Mouse (Mus musculus): ENCODE results near the gene Lrch4. TPM values are rescaled to one million over a fixed set of nuclear protein-coding genes. Genes with fewer than 3 reads are reported as not detected.

Lrch4 gene
- polyA plus RNA-seq (2015; fragmentation: Nextera tagmentation; extraction: Ambion mirVana) = 34.2 and 42.6 TPM in 2 replicates

DNA sequence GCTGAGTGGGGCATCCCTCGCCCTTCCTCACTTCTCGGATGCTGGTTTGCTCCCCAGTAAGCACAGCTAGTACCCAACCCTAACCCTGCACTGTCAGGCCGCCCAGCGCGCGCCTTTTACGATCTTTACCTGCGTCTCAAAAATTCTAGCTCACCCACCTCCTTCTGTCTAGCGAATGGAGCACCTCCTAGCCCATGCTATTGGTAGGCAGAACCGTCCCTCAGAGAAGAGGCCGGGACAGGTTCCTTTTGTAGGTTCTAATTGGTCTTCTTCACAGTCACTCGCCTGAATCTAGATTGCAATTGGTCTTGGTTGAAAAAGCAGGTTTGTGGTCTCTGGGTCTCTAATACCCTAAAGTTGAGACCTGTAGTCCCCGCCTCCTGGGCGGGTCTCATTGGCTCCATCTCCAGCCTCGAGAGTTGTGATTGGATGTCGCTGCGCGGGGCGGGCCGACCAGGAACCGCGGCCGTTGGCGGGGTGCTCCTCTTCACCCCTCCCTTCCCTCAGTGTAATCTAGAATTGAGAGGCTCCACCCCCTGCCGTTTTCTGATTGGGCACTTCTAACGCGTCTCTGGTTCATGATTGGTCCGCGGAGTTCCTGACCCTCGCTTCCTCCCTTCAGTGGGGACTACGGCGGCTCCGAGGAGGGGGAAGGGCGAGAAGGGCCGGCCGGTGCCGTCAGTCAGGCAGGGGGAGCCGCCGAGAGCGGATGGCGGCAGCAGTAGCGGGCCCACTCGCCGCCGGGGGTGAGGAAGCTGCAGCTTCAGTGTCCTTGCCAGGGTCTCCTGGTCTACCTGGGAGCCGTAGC is at the start of gene Lrch4, which contains the start of the genes Fbxo24 and Gm20605:
Gene Lrch4 (plus strand): TSS at position 624 of the 808 bp plus-strand sequence.
Gene Fbxo24 (minus strand): TSS at position 505 of the 808 bp plus-strand sequence.
Gene Gm20605 (plus strand): TSS at position 678 of the 808 bp plus-strand sequence.
- peaks cover 2% of the 10 kb centered on the region for H3K36me3 ChIP-seq (ENCODE audit: control insufficient read depth, insufficient read depth, low read length)
- no peaks in the 10 kb centered on the region for H3K27me3 ChIP-seq (ENCODE audit: control insufficient read depth, insufficient read depth, low read depth, low read length)
- H3K4me2 ChIP-seq (ENCODE audit: low read depth, low read length) = peak within 1 kb of the TSS; percentile 71
- peak within 1 kb of the TSS; percentile 91 for H3K4me3 ChIP-seq (ENCODE audit: low read length)
- no peaks in the 10 kb centered on the region for H3K9me3 ChIP-seq (ENCODE audit: control insufficient read depth, low read length)
- 0% methylated on average over 45 of the region's 46 CpGs for WGBS
- H3K9ac ChIP-seq (ENCODE audit: low read length) = peak within 1 kb of the TSS; percentile 87
- peak; percentile 97 for ATAC-seq (ENCODE audit: low read depth)
- peaks cover 37% of the 10 kb centered on the region for H3K4me1 ChIP-seq (replicated peaks; ENCODE audit: control insufficient read depth, insufficient read depth, low read length)
- H3K27ac ChIP-seq (ENCODE audit: low read length) = peak within 1 kb of the TSS; percentile 99

DNA sequence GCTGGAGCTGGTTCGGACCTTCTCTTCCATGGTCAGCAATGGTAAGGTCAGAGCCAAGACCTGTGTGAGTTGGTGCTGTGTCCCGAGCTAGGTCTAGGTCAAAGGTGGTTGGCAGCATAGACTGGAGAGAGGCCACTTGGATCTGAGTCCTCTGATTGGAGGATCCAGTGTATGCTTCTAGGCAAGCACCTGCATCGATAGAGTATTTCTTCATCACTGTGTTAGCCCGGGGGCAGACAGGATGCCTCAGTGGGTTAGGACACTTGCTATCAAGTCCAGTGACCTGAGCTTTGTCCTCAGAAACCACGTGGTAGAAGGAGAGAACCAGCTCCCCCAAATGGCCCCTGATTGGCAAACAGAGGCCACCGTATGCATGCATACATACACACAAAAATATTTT is 48.7 kb upstream of the Lrch4 start:
- H3K36me3 ChIP-seq (ENCODE audit: control insufficient read depth, insufficient read depth, low read length) = no peaks in the 10 kb centered on the region
- H3K4me3 ChIP-seq (ENCODE audit: low read length) = no peak overlapping the region
- no peak overlapping the region for H3K9ac ChIP-seq (ENCODE audit: low read length)
- 74% methylated on average over 6 of the region's 6 CpGs for WGBS
- H3K4me1 ChIP-seq (replicated peaks; ENCODE audit: control insufficient read depth, insufficient read depth, low read length) = peaks cover 6% of the 10 kb centered on the region; the same call in 1 of the 2 replicates
- no peak overlapping the region for H3K4me2 ChIP-seq (ENCODE audit: low read depth, low read length)
- ATAC-seq (ENCODE audit: low read depth) = no peak
- no peak overlapping the region for H3K27ac ChIP-seq (ENCODE audit: low read length)
- peaks cover 3% of the 10 kb centered on the region; the same call in 1 of the 2 replicates for H3K27me3 ChIP-seq (ENCODE audit: control insufficient read depth, insufficient read depth, low read depth, low read length)
- no peaks in the 10 kb centered on the region for H3K9me3 ChIP-seq (ENCODE audit: control insufficient read depth, low read length)

DNA sequence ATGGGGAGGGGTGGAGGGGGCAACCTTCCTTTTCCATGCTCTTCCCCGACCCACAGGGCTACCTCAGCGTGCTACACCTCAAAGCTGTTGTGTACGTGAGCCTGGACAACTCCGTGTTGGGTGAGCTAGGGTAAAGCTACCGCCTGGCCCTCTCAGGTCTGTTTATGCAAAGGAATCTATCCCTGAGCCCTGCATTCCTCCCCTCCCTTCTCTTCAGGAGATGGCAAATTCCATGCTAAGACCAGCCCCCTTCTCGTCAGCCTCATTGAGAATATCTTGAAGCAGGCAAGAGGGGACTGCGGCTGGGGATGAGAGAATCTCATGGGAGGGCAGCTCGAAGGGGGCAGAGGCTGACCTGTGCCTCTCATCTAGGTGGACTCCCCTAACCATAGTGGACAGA is 46.2 kb upstream of the Lrch4 start:
- Histone ChIP-seq H3K27ac (ENCODE audit: low read length) (no peak overlapping the region), H3K36me3 (ENCODE audit: control insufficient read depth, insufficient read depth, low read length) (no peaks in the 10 kb centered on the region), H3K4me1 (replicated peaks; ENCODE audit: control insufficient read depth, insufficient read depth, low read length) (peaks cover 6% of the 10 kb centered on the region; the same call in 1 of the 2 replicates), H3K27me3 (ENCODE audit: control insufficient read depth, insufficient read depth, low read depth, low read length) (peaks cover 3% of the 10 kb centered on the region; the same call in 1 of the 2 replicates), H3K4me3 (ENCODE audit: low read length) (no peak overlapping the region), H3K4me2 (ENCODE audit: low read depth, low read length) (no peak overlapping the region), H3K9me3 (ENCODE audit: control insufficient read depth, low read length) (no peaks in the 10 kb centered on the region), H3K9ac (ENCODE audit: low read length) (no peak overlapping the region)
- WGBS = 25% methylated on average over 8 of the region's 8 CpGs
- peak; percentile 33; the same call in 1 of the 2 replicates for ATAC-seq (ENCODE audit: low read depth)

DNA sequence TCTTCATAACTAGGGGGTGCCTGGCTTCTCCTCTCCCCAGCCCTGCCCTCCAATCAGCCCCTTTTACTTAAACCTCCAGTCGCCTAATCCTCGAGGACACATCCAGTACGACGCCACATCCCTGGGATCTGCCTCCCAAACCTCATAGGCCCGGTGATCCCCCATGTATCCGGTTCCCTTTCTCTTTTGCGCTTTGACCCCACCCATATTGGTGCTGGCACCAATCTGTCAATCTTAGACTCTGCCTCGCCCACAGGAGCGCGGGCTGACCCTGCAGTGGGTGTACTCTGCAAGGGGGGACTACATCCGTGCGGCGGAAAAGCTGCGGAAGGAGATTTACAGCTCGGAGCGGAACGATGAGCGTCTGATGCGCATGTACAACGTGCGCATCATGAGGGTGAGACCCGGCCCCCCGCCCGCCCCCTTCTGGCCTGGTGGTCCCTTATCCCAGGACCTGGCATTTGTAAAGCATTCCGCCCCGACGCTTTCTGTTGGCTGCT is 45.2 kb upstream of the Lrch4 start:
- Histone ChIP-seq H3K27ac (ENCODE audit: low read length) (no peak overlapping the region), H3K4me3 (ENCODE audit: low read length) (peak overlapping the region; percentile 43), H3K9ac (ENCODE audit: low read length) (peak overlapping the region; percentile 53), H3K9me3 (ENCODE audit: control insufficient read depth, low read length) (no peaks in the 10 kb centered on the region), H3K4me1 (replicated peaks; ENCODE audit: control insufficient read depth, insufficient read depth, low read length) (peaks cover 6% of the 10 kb centered on the region; the same call in 1 of the 2 replicates), H3K27me3 (ENCODE audit: control insufficient read depth, insufficient read depth, low read depth, low read length) (peaks cover 3% of the 10 kb centered on the region; the same call in 1 of the 2 replicates), H3K36me3 (ENCODE audit: control insufficient read depth, insufficient read depth, low read length) (no peaks in the 10 kb centered on the region), H3K4me2 (ENCODE audit: low read depth, low read length) (peak overlapping the region; percentile 59)
- peak; percentile 65 for ATAC-seq (ENCODE audit: low read depth)
- WGBS = 11% methylated on average over 27 of the region's 27 CpGs

DNA sequence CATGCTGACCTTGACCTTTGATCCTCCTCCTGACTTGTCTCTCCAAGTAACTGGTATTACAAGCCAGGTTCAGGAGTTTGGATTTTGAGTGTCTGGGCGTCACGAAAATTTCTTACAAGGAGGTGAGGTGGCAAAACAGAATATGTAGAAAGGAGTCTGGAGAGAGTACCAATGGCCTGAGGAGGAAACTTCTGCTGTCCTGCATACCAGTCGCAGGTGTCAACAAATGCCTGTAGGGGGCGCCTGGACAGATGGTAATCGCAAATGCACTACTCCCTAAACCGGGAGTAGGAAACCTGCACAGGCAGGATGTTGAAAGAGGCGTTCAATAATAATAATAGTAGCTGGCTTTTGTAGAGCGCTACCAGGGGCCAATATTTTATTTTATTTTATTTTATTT is 43.9 kb upstream of the Lrch4 start:
- H3K4me2 ChIP-seq (ENCODE audit: low read depth, low read length) = no peak overlapping the region
- no peak for ATAC-seq (ENCODE audit: low read depth)
- H3K27ac ChIP-seq (ENCODE audit: low read length) = no peak overlapping the region
- H3K36me3 ChIP-seq (ENCODE audit: control insufficient read depth, insufficient read depth, low read length) = no peaks in the 10 kb centered on the region
- no peaks in the 10 kb centered on the region for H3K9me3 ChIP-seq (ENCODE audit: control insufficient read depth, low read length)
- H3K4me3 ChIP-seq (ENCODE audit: low read length) = no peak overlapping the region
- H3K9ac ChIP-seq (ENCODE audit: low read length) = no peak overlapping the region
- peaks cover 6% of the 10 kb centered on the region; the same call in 1 of the 2 replicates for H3K4me1 ChIP-seq (replicated peaks; ENCODE audit: control insufficient read depth, insufficient read depth, low read length)
- WGBS = 27% methylated on average over 8 of the region's 8 CpGs
- peaks cover 3% of the 10 kb centered on the region; the same call in 1 of the 2 replicates for H3K27me3 ChIP-seq (ENCODE audit: control insufficient read depth, insufficient read depth, low read depth, low read length)

DNA sequence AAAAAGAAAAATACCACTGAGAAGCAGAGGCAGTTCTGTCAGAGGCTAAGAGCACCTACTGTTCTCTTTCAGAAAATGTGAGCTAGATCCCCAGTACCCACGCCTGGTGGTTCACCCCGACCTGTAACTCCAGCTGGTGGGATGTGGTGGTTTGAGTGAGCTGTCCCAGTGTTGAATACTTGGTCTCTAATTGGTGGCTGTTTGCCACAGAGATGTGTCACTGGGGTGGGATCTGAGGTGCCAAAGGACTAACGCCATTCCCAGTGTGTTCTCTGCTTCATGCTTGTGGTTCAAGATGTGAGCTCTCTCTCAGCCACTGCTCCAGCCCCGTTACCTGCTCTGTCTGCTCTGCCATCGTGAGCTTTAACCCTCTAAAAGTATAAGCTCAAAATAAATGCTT is 38.4 kb upstream of the Lrch4 start:
- WGBS = 74% methylated on average over 5 of the region's 5 CpGs
- no peaks in the 10 kb centered on the region for H3K27me3 ChIP-seq (ENCODE audit: control insufficient read depth, insufficient read depth, low read depth, low read length)
- no peak overlapping the region for H3K4me2 ChIP-seq (ENCODE audit: low read depth, low read length)
- H3K4me3 ChIP-seq (ENCODE audit: low read length) = no peak overlapping the region
- H3K27ac ChIP-seq (ENCODE audit: low read length) = no peak overlapping the region
- H3K9me3 ChIP-seq (ENCODE audit: control insufficient read depth, low read length) = no peaks in the 10 kb centered on the region
- H3K36me3 ChIP-seq (ENCODE audit: control insufficient read depth, insufficient read depth, low read length) = no peaks in the 10 kb centered on the region
- H3K4me1 ChIP-seq (replicated peaks; ENCODE audit: control insufficient read depth, insufficient read depth, low read length) = no peaks in the 10 kb centered on the region
- no peak overlapping the region for H3K9ac ChIP-seq (ENCODE audit: low read length)
- no peak for ATAC-seq (ENCODE audit: low read depth)

DNA sequence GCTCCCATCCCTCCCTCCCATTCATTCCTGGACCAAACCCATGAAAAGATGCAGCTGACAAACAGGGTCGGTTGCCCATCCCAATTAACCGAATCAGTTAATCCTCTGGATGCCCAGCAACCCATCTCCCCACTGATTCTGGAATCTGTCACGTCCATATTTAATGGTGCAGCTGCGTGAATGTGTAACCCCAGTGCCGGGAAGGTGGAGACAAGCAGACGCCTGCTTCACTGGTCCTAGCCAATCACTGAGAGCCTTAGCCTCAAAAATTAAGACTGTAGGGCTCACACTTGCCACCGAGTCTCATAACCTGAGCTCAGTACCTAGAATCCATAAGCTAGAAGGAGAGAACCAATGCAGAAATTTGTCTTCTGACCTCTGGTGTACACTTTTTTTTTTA is 33.0 kb upstream of the Lrch4 start:
- H3K27ac ChIP-seq (ENCODE audit: low read length) = no peak overlapping the region
- H3K27me3 ChIP-seq (ENCODE audit: control insufficient read depth, insufficient read depth, low read depth, low read length) = no peaks in the 10 kb centered on the region
- no peak overlapping the region for H3K9ac ChIP-seq (ENCODE audit: low read length)
- ATAC-seq (ENCODE audit: low read depth) = no peak
- peaks cover 13% of the 10 kb centered on the region for H3K4me1 ChIP-seq (replicated peaks; ENCODE audit: control insufficient read depth, insufficient read depth, low read length)
- 81% methylated on average over 7 of the region's 7 CpGs for WGBS
- H3K36me3 ChIP-seq (ENCODE audit: control insufficient read depth, insufficient read depth, low read length) = no peaks in the 10 kb centered on the region
- H3K4me2 ChIP-seq (ENCODE audit: low read depth, low read length) = no peak overlapping the region
- no peak overlapping the region for H3K4me3 ChIP-seq (ENCODE audit: low read length)
- H3K9me3 ChIP-seq (ENCODE audit: control insufficient read depth, low read length) = no peaks in the 10 kb centered on the region

DNA sequence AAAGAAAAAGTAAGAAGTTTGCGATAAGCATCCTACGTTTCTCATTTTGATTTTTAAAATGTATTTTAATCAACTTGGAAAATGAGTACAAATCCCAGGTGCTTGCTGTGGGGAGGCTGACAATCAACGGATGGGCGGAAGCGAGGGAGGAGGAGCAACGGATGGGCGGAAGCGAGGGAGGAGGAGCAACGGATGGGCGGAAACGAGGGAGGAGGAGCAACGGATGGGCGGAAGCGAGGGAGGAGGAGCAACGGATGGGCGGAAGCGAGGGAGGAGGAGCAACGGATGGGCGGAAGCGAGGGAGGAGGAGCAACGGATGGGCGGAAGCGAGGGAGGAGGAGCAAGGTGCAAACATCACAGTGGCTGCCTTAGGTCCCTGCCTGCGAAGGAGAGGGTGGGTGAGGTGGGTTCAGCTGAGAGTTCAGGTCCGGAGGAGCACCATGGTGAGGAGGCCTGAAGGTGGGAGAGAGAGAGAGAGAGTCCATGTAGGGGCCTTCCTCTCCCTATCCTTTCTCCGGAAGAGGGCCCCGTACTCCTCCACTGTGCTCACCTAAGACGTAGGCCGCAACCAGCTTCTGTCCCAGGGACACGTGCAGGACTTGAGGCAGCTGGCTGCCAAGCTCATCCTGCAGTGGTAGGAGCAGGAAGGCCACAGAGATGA is 32.2 kb upstream of the Lrch4 start:
- Histone ChIP-seq H3K4me3 (ENCODE audit: low read length) (peak overlapping the region; percentile 15; the same call in 1 of the 2 replicates), H3K36me3 (ENCODE audit: control insufficient read depth, insufficient read depth, low read length) (no peaks in the 10 kb centered on the region), H3K27ac (ENCODE audit: low read length) (no peak overlapping the region), H3K4me1 (replicated peaks; ENCODE audit: control insufficient read depth, insufficient read depth, low read length) (peaks cover 13% of the 10 kb centered on the region), H3K27me3 (ENCODE audit: control insufficient read depth, insufficient read depth, low read depth, low read length) (no peaks in the 10 kb centered on the region), H3K9me3 (ENCODE audit: control insufficient read depth, low read length) (no peaks in the 10 kb centered on the region), H3K4me2 (ENCODE audit: low read depth, low read length) (peak overlapping the region; percentile 35), H3K9ac (ENCODE audit: low read length) (peak overlapping the region; percentile 14; the same call in 1 of the 2 replicates)
- no peak for ATAC-seq (ENCODE audit: low read depth)
- 36% methylated on average over 30 of the region's 30 CpGs for WGBS

DNA sequence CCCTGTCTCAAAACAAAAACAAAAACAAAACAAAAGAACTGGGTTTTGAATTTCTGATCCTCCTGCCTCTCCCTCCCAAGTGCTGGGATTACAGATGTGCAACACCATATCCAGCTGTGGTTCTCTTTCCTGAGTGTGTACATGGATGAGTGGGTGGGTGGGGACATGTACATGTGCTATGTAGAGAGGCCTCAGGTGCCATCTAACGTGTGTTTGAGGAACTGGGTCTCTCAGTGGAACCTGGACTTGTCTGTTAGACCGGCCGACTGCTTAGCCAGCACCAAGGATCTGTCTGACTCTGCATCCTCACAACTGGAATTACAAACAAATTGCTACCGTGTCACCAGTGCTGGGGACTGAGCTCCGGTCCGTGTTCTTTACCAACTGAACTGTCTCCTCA is 31.3 kb upstream of the Lrch4 start:
- Histone ChIP-seq H3K27me3 (ENCODE audit: control insufficient read depth, insufficient read depth, low read depth, low read length) (no peaks in the 10 kb centered on the region), H3K9ac (ENCODE audit: low read length) (no peak overlapping the region), H3K27ac (ENCODE audit: low read length) (no peak overlapping the region), H3K4me1 (replicated peaks; ENCODE audit: control insufficient read depth, insufficient read depth, low read length) (peaks cover 17% of the 10 kb centered on the region), H3K4me3 (ENCODE audit: low read length) (no peak overlapping the region), H3K9me3 (ENCODE audit: control insufficient read depth, low read length) (no peaks in the 10 kb centered on the region), H3K36me3 (ENCODE audit: control insufficient read depth, insufficient read depth, low read length) (no peaks in the 10 kb centered on the region), H3K4me2 (ENCODE audit: low read depth, low read length) (no peak overlapping the region)
- 88% methylated on average over 6 of the region's 6 CpGs for WGBS
- ATAC-seq (ENCODE audit: low read depth) = no peak

Data from lung, embryonic 16.5 days (tissue).